Mouse (Mus musculus) left cerebral cortex, adult 18-20 months (tissue): Measurements from ENCODE around the gene Aox3. TPM values are rescaled to one million over a fixed set of nuclear protein-coding genes. Genes with fewer than 3 reads are reported as not detected.

Source experiments
- total RNA-seq, 2 experiments: library from RNA; stranded (reverse); gene quantifications; 2 replicates each; pipeline ENCODE4 v1.2.3; 2021

Gene Aox3
- total RNA-seq, 2 experiments from 2014 or later = 3.7 to 3.9 TPM

Other genes starting within 250 kb of the Aox3 start
- under 1 TPM; 0.21 to 0.63 TPM for gene Sgo2a, start 117.2 kb upstream of the Aox3 start, total RNA-seq
- gene Kctd18, start 94.2 kb upstream of the Aox3 start, total RNA-seq = 10 to 100 TPM; 14.4 to 17.6 TPM
- 1 to 10 TPM; 3.3 to 3.5 TPM for gene Aox1, start 83.2 kb upstream of the Aox3 start, total RNA-seq
- 1 to 10 TPM; 3.6 to 4.6 TPM for gene Aox4, start 97.3 kb downstream of the Aox3 start, total RNA-seq
- not detected for gene Aox2, start 165.2 kb downstream of the Aox3 start, total RNA-seq